Mouse (Mus musculus): ENCODE results near the gene Gm10521. TPM values are rescaled to one million over a fixed set of nuclear protein-coding genes. Genes with fewer than 3 reads are reported as not detected.

Gene Gm10521
- polyA plus RNA-seq, 1 experiment from 2014 or later: not detected

DNA sequence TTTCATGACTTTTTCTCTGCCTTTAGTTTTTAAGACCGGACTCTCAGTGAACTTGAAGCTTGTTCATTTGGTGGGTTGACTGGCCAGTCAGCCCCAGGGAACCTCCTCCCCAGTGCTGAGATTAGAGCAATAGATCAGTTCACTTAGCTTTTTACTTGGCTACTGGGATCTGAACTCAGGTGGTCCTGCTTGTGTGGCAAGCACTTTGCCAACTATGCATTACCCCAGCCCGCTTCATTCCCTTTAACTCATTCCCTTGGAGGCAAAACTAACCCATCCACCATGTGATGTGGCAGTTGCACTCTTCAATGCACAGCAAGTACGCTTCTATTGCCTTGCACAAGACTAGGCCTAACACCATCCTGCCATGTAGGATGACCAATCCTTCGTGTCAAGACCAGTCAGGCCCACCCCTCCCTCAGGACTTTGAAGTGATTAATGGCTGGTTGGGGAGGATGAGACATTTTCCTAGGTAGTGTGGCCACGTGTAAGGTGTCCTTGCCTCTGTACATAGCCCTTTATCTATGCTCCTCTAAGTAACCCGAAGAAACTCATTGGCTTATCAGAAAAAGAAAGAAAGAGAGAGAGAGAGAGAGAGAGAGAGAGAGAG, 24.5 kb downstream of the Gm10521 start:
- no peaks in the 10 kb centered on the region for H3K9me3 ChIP-seq (replicated peaks)
- no peak overlapping the region for H3K4me3 ChIP-seq
- no peak overlapping the region for H3K9ac ChIP-seq
- H3K4me2 ChIP-seq: no peak overlapping the region
- no peaks in the 10 kb centered on the region for H3K27me3 ChIP-seq (replicated peaks)
- H3K4me1 ChIP-seq: no peaks in the 10 kb centered on the region
- H3K36me3 ChIP-seq: no peaks in the 10 kb centered on the region
- 66% methylated on average over 6 of the region's 6 CpGs for WGBS (ENCODE audit: insufficient replicate concordance)
- no peak overlapping the region for H3K27ac ChIP-seq
- no peak for ATAC-seq

GRCm38 (mm10) chr1:171920989-171921621, 25.6 kb downstream of the Gm10521 start:
- no peak overlapping the region for H3K9ac ChIP-seq
- H3K4me1 ChIP-seq: no peaks in the 10 kb centered on the region
- H3K4me2 ChIP-seq: no peak overlapping the region
- ATAC-seq: no peak
- H3K4me3 ChIP-seq: no peak overlapping the region
- no peaks in the 10 kb centered on the region for H3K36me3 ChIP-seq
- no peaks in the 10 kb centered on the region for H3K27me3 ChIP-seq (replicated peaks)
- H3K9me3 ChIP-seq (replicated peaks): no peaks in the 10 kb centered on the region
- H3K27ac ChIP-seq: no peak overlapping the region
- WGBS (ENCODE audit: insufficient replicate concordance): 23% methylated on average over 9 of the region's 9 CpGs

DNA sequence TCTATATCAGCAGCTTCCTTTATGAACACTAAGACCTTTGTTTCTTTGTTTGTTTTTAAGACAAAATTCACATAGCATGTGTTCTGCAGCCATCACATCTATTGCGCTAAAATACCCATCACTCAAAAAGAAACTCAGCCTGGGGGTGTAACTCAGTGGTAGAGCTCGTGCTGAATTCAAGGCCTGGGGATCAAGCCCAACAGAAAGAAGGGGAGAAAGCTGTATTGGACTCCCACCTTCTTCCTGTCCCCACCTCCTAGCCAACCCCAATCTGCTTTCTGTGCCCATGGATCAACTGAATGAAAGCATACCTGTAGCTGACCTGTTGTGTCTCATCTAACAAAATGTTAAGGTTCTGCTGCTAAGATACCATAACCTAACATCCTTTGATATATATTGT, 26.2 kb downstream of the Gm10521 start:
- no peaks in the 10 kb centered on the region for H3K4me1 ChIP-seq

GRCm38 (mm10) chr1:171922844-171923243, 27.4 kb downstream of the Gm10521 start:
- H3K9ac ChIP-seq: no peak overlapping the region
- no peak overlapping the region for H3K27ac ChIP-seq
- no peaks in the 10 kb centered on the region for H3K36me3 ChIP-seq
- no peaks in the 10 kb centered on the region for H3K9me3 ChIP-seq (replicated peaks)
- WGBS (ENCODE audit: insufficient replicate concordance): 66% methylated on average over 5 of the region's 5 CpGs
- ATAC-seq: no peak
- H3K4me2 ChIP-seq: no peak overlapping the region
- H3K4me1 ChIP-seq: no peaks in the 10 kb centered on the region
- no peaks in the 10 kb centered on the region for H3K27me3 ChIP-seq (replicated peaks)
- H3K4me3 ChIP-seq: no peak overlapping the region

More for the DNA sequence above, 26.2 kb downstream of the Gm10521 start:
- ATAC-seq: no peak
- Histone ChIP-seq H3K9ac (no peak overlapping the region), H3K4me3 (no peak overlapping the region), H3K9me3 (replicated peaks) (no peaks in the 10 kb centered on the region), H3K27ac (no peak overlapping the region), H3K36me3 (no peaks in the 10 kb centered on the region), H3K4me2 (no peak overlapping the region), H3K27me3 (replicated peaks) (no peaks in the 10 kb centered on the region)
- 55% methylated on average over 2 of the region's 2 CpGs for WGBS (ENCODE audit: insufficient replicate concordance)

GRCm38 (mm10) chr1:171924900-171925299, 29.4 kb downstream of the Gm10521 start:
- H3K27me3 ChIP-seq (replicated peaks): no peaks in the 10 kb centered on the region
- H3K4me3 ChIP-seq: no peak overlapping the region
- no peak overlapping the region for H3K4me2 ChIP-seq
- H3K9me3 ChIP-seq (replicated peaks): no peaks in the 10 kb centered on the region
- no peak overlapping the region for H3K27ac ChIP-seq
- ATAC-seq: no peak
- 58% methylated on average over 3 of the region's 3 CpGs for WGBS (ENCODE audit: insufficient replicate concordance)
- no peaks in the 10 kb centered on the region for H3K36me3 ChIP-seq
- H3K9ac ChIP-seq: no peak overlapping the region
- no peaks in the 10 kb centered on the region for H3K4me1 ChIP-seq

DNA sequence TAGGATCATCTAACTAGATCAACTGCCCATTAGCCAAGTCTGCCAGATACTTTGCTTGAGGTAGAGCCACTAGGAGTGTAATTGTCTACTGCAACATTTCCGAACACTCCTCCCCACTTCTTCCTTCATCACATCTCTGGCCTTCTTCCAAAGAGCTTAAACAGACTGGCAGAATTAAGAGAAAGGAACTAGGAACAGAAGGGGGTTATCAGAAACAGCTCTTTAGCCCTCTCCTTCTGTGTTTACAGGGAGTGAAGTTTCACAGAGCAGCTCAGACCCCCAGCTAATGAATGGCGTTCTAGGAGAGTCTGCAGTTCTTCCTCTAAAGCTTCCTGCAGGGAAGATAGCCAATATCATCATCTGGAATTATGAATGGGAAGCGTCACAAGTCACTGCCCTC, 38.4 kb downstream of the Gm10521 start:
- no peaks in the 10 kb centered on the region for H3K36me3 ChIP-seq
- H3K27ac ChIP-seq: no peak overlapping the region
- 47% methylated on average over 3 of the region's 3 CpGs for WGBS (ENCODE audit: insufficient replicate concordance)
- H3K4me3 ChIP-seq: no peak overlapping the region
- no peak for ATAC-seq
- no peak overlapping the region for H3K9ac ChIP-seq
- no peaks in the 10 kb centered on the region for H3K4me1 ChIP-seq
- no peaks in the 10 kb centered on the region for H3K27me3 ChIP-seq (replicated peaks)
- no peaks in the 10 kb centered on the region for H3K9me3 ChIP-seq (replicated peaks)
- H3K4me2 ChIP-seq: no peak overlapping the region

GRCm38 (mm10) chr1:171938952-171939948, 43.8 kb downstream of the Gm10521 start:
- Histone ChIP-seq H3K27ac (no peak overlapping the region), H3K27me3 (replicated peaks) (no peaks in the 10 kb centered on the region), H3K9ac (no peak overlapping the region), H3K4me2 (no peak overlapping the region), H3K4me3 (no peak overlapping the region), H3K4me1 (no peaks in the 10 kb centered on the region), H3K36me3 (no peaks in the 10 kb centered on the region), H3K9me3 (replicated peaks) (no peaks in the 10 kb centered on the region)
- no peak for ATAC-seq
- 50% methylated on average over 14 of the region's 14 CpGs for WGBS (ENCODE audit: insufficient replicate concordance)

DNA sequence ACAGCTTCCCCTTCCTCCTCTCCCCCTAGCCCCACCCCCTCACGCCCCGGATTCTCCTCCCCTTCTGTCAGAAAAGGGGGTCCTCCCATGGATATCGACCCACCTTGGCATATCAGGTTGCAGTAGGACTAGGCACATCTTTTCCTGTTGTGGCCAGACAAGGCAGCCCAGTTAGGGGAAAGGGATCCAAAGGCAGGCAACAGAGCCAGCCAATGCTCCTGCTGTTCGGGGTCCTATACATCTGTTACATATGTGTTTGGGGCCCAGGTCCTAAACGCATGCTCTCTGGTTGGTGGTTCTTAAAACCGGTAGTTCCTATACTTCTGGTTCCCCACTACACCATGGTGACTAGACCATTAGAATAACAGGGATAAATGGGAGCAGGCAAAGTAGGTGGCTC, 45.2 kb downstream of the Gm10521 start:
- H3K27ac ChIP-seq: no peak overlapping the region
- H3K4me3 ChIP-seq: no peak overlapping the region
- H3K9ac ChIP-seq: no peak overlapping the region
- ATAC-seq: no peak
- no peaks in the 10 kb centered on the region for H3K9me3 ChIP-seq (replicated peaks)
- no peaks in the 10 kb centered on the region for H3K27me3 ChIP-seq (replicated peaks)
- 71% methylated on average over 6 of the region's 6 CpGs for WGBS (ENCODE audit: insufficient replicate concordance)
- no peak overlapping the region for H3K4me2 ChIP-seq
- no peaks in the 10 kb centered on the region for H3K4me1 ChIP-seq
- H3K36me3 ChIP-seq: no peaks in the 10 kb centered on the region

GRCm38 (mm10) chr1:171946447-171946995, 51.1 kb downstream of the Gm10521 start:
- no peaks in the 10 kb centered on the region for H3K4me1 ChIP-seq
- no peak overlapping the region for H3K9ac ChIP-seq
- WGBS (ENCODE audit: insufficient replicate concordance): 64% methylated on average over 6 of the region's 6 CpGs
- ATAC-seq: no peak
- H3K9me3 ChIP-seq (replicated peaks): no peaks in the 10 kb centered on the region
- no peaks in the 10 kb centered on the region for H3K27me3 ChIP-seq (replicated peaks)
- H3K36me3 ChIP-seq: no peaks in the 10 kb centered on the region
- no peak overlapping the region for H3K4me2 ChIP-seq
- no peak overlapping the region for H3K27ac ChIP-seq
- H3K4me3 ChIP-seq: no peak overlapping the region

Other genes starting within 250 kb of the Gm10521 start
- not detected in 2 replicates for gene Slamf7, start 242.6 kb upstream of the Gm10521 start, polyA plus RNA-seq (2016; fragmentation: Nextera tagmentation; extraction: Ambion mirVana)
- 7.9 and 8.5 TPM in 2 replicates for gene Cd48, start 213.7 kb upstream of the Gm10521 start, polyA plus RNA-seq (2016; fragmentation: Nextera tagmentation; extraction: Ambion mirVana)
- 2.2 and 2.7 TPM in 2 replicates for gene Slamf1, start 128.5 kb upstream of the Gm10521 start, polyA plus RNA-seq (2016; fragmentation: Nextera tagmentation; extraction: Ambion mirVana)
- gene Cd84, start 56.0 kb upstream of the Gm10521 start, polyA plus RNA-seq (2016; fragmentation: Nextera tagmentation; extraction: Ambion mirVana): 3.7 and 4.2 TPM in 2 replicates
- 0.17 and 0.20 TPM in 2 replicates for gene Slamf6, start 21.9 kb downstream of the Gm10521 start, polyA plus RNA-seq (2016; fragmentation: Nextera tagmentation; extraction: Ambion mirVana)
- 2.3 and 2.6 TPM in 2 replicates for gene Vangl2, start 132.8 kb downstream of the Gm10521 start, polyA plus RNA-seq (2016; fragmentation: Nextera tagmentation; extraction: Ambion mirVana)
- not detected in 2 replicates for gene Nhlh1, start 161.9 kb downstream of the Gm10521 start, polyA plus RNA-seq (2016; fragmentation: Nextera tagmentation; extraction: Ambion mirVana)
- 92.8 and 96.5 TPM in 2 replicates for gene Copa, start 186.9 kb downstream of the Gm10521 start, polyA plus RNA-seq (2016; fragmentation: Nextera tagmentation; extraction: Ambion mirVana)
- gene Ncstn, start 187.1 kb downstream of the Gm10521 start, polyA plus RNA-seq (2016; fragmentation: Nextera tagmentation; extraction: Ambion mirVana): 45.6 and 47.8 TPM in 2 replicates
- gene Pex19, start 231.1 kb downstream of the Gm10521 start, polyA plus RNA-seq (2016; fragmentation: Nextera tagmentation; extraction: Ambion mirVana): 55.0 and 56.8 TPM in 2 replicates